Mouse (Mus musculus) brown adipose tissue, adult 24 weeks (tissue): ENCODE measurements around the gene Mcur1. TPM values are rescaled to one million over a fixed set of nuclear protein-coding genes. Genes with fewer than 3 reads are reported as not detected.

ENCODE experiments used
- H3K27ac ChIP-seq: fragments of 200-500 bp; replicated peaks from 2 replicates; pipeline ENCODE4 v1.5.1; 2012; ENCODE audit warnings: low read depth, mild to moderate bottlenecking, low read length
- H3K4me1 ChIP-seq: fragments of 200-500 bp; 2 replicates; pipeline ENCODE4 v1.6.1; 2012; ENCODE audit warnings: low read length, mixed read lengths; ENCODE audit not compliant: control insufficient read depth, insufficient read depth, insufficient read length
- H3K4me3 ChIP-seq: fragments of 200-500 bp; 2 replicates; pipeline ENCODE4 v1.5.1; 2012; ENCODE audit warnings: low read depth, mild to moderate bottlenecking, low read length, moderate library complexity; ENCODE audit not compliant: insufficient read depth
- polyA plus RNA-seq: library from polyadenylated mRNA; stranded (reverse); fragments of >200 nt; gene quantifications from 2 replicates; pipeline ENCODE4 v1.2.4, GENCODE M21; 2012; ENCODE audit not compliant: missing spikeins, insufficient read depth, insufficient read length

Mcur1 gene
- polyA plus RNA-seq, 1 experiment = 157 TPM

GRCm38 (mm10) chr13:43524491-43525362 lies 35.3 kb downstream of the Mcur1 start:
- H3K27ac ChIP-seq = peak overlapping the region; percentile 58
- peaks cover 19% of the 10 kb centered on the region for H3K4me1 ChIP-seq
- no peak overlapping the region; the same call in 1 of the 2 replicates for H3K4me3 ChIP-seq

- Histone ChIP-seq H3K4me1 (peaks cover 19% of the 10 kb centered on the region), H3K4me3 (no peak overlapping the region; the same call in 1 of the 2 replicates), H3K27ac (peak overlapping the region; percentile 58)
Observed at GRCm38 (mm10) chr13:43523906-43524480, 36.0 kb downstream of the Mcur1 start.

- H3K27ac ChIP-seq = no peak overlapping the region
- H3K4me1 ChIP-seq = peaks cover 19% of the 10 kb centered on the region
- H3K4me3 ChIP-seq = no peak overlapping the region
Observed at GRCm38 (mm10) chr13:43521940-43522339, 38.1 kb downstream of the Mcur1 start.

GRCm38 (mm10) chr13:43519251-43519650 lies 40.7 kb downstream of the Mcur1 start:
- Histone ChIP-seq H3K4me1 (peaks cover 11% of the 10 kb centered on the region), H3K27ac (no peak overlapping the region), H3K4me3 (no peak overlapping the region)

- H3K4me1 ChIP-seq = peaks cover 4% of the 10 kb centered on the region; the same call in 1 of the 2 replicates
- H3K27ac ChIP-seq = no peak overlapping the region
- H3K4me3 ChIP-seq = no peak overlapping the region
Observed at GRCm38 (mm10) chr13:43517371-43517770, 42.6 kb downstream of the Mcur1 start.

- no peak overlapping the region for H3K4me3 ChIP-seq
- H3K27ac ChIP-seq = no peak overlapping the region
- H3K4me1 ChIP-seq = peaks cover 2% of the 10 kb centered on the region; the same call in 1 of the 2 replicates
Observed at GRCm38 (mm10) chr13:43516931-43517330, 43.1 kb downstream of the Mcur1 start.

- Histone ChIP-seq H3K4me1 (no peaks in the 10 kb centered on the region), H3K27ac (no peak overlapping the region), H3K4me3 (no peak overlapping the region)
Observed at GRCm38 (mm10) chr13:43516119-43516518, 43.9 kb downstream of the Mcur1 start.

GRCm38 (mm10) chr13:43514950-43515358 lies 45.0 kb downstream of the Mcur1 start:
- no peak overlapping the region for H3K4me3 ChIP-seq

GRCm38 (mm10) chr13:43512736-43513135 lies 47.3 kb downstream of the Mcur1 start:
- H3K27ac ChIP-seq = no peak overlapping the region
- no peak overlapping the region for H3K4me3 ChIP-seq
- no peaks in the 10 kb centered on the region; the same call in 1 of the 2 replicates for H3K4me1 ChIP-seq

More at GRCm38 (mm10) chr13:43514950-43515358, 45.0 kb downstream of the Mcur1 start:
- H3K27ac ChIP-seq = no peak overlapping the region
- H3K4me1 ChIP-seq = no peaks in the 10 kb centered on the region; the same call in 1 of the 2 replicates

- Histone ChIP-seq H3K4me3 (no peak overlapping the region), H3K27ac (no peak overlapping the region)
Observed at GRCm38 (mm10) chr13:43505798-43506197, 54.2 kb downstream of the Mcur1 start.

GRCm38 (mm10) chr13:43503395-43503850 lies 56.6 kb downstream of the Mcur1 start:
- no peak overlapping the region for H3K27ac ChIP-seq
- H3K4me1 ChIP-seq = peaks cover 7% of the 10 kb centered on the region
- peak overlapping the region; percentile 51 for H3K4me3 ChIP-seq

More at GRCm38 (mm10) chr13:43505798-43506197, 54.2 kb downstream of the Mcur1 start:
- peaks cover 2% of the 10 kb centered on the region; the same call in 1 of the 2 replicates for H3K4me1 ChIP-seq

- no peak overlapping the region for H3K27ac ChIP-seq
- peaks cover 7% of the 10 kb centered on the region for H3K4me1 ChIP-seq
- H3K4me3 ChIP-seq = no peak overlapping the region
Observed at GRCm38 (mm10) chr13:43501601-43502000, 58.4 kb downstream of the Mcur1 start.

- Histone ChIP-seq H3K4me1 (peaks cover 7% of the 10 kb centered on the region), H3K4me3 (no peak overlapping the region), H3K27ac (no peak overlapping the region)
Observed at GRCm38 (mm10) chr13:43500483-43500850, 59.5 kb downstream of the Mcur1 start.

GRCm38 (mm10) chr13:43499731-43500482 lies 60.1 kb downstream of the Mcur1 start:
- 0 out of 2 replicates have a peak overlapping the region, but pooled peaks have one; percentile 49 for H3K27ac ChIP-seq
- no peak overlapping the region for H3K4me3 ChIP-seq
- H3K4me1 ChIP-seq = peaks cover 7% of the 10 kb centered on the region

GRCm38 (mm10) chr13:43498849-43499248 lies 61.1 kb downstream of the Mcur1 start:
- H3K4me1 ChIP-seq = peaks cover 7% of the 10 kb centered on the region
- 0 out of 2 replicates have a peak overlapping the region, but pooled peaks have one; percentile 17 for H3K4me3 ChIP-seq
- no peak overlapping the region for H3K27ac ChIP-seq
